Mouse (Mus musculus) kidney, postnatal 25 days (tissue): ENCODE measurements at regions not wholly inside any gene's neighbourhood (a gene's known extent, or its start where the extent isn't known, plus 50 kb on each side); places are given as distances from the start of the nearest gene placed in this dataset.

Source experiments
- DNase-seq, 2 experiments: peaks; one replicate each; pipeline ENCODE4 v3.0.0; 2021; ENCODE audit warnings: mixed read lengths in 2 of 2

- no peak for DNase-seq
Measured at GRCm38 (mm10) chr1:137852262-137852661, 323.2 kb downstream of the Ptprc start.

DNA sequence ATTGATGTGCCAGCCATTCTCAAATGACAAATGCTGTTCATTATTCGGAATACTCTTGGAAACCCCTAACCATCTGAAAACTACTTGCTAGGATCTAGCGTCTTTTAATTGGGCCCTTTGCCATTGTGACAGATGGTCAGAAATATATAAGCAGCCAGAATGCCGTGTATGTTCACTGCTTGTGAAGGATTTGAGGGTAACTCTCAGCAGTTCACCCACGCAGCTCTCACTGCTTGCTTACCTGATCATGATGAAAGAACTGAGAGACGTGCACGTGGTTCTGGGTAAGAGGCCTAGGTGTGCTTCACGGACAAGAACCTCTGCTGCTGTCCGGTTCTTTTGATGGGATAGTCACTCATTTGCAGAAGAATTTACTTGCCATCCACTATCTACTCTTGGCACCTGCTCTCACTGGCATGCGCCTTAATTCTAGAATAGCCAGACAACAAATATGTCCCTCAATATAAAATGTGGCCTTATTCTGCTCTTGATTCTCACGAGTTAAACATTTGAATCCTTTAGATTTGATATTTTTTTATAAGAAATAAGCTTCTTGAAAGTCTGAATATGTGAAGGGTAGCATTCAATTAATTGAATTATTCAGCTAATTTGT is 328.1 kb downstream of the Ptprc start:
- DNase-seq, result no peak

GRCm38 (mm10) chr1:137846857-137847256 is 328.7 kb downstream of the Ptprc start:
- DNase-seq, result no peak

GRCm38 (mm10) chr1:137840531-137840930 is 335.0 kb downstream of the Ptprc start:
- no peak for DNase-seq

- no peak for DNase-seq
Measured at GRCm38 (mm10) chr1:137839703-137840102, 335.8 kb downstream of the Ptprc start.

GRCm38 (mm10) chr1:137839263-137839662 is 336.2 kb downstream of the Ptprc start:
- no peak for DNase-seq

GRCm38 (mm10) chr1:137838357-137838756 is 337.2 kb downstream of the Ptprc start:
- DNase-seq, result no peak

GRCm38 (mm10) chr1:137833535-137833934 is 342.0 kb downstream of the Ptprc start:
- no peak for DNase-seq

GRCm38 (mm10) chr1:137831284-137831683 is 344.2 kb downstream of the Ptprc start:
- no peak for DNase-seq

DNA sequence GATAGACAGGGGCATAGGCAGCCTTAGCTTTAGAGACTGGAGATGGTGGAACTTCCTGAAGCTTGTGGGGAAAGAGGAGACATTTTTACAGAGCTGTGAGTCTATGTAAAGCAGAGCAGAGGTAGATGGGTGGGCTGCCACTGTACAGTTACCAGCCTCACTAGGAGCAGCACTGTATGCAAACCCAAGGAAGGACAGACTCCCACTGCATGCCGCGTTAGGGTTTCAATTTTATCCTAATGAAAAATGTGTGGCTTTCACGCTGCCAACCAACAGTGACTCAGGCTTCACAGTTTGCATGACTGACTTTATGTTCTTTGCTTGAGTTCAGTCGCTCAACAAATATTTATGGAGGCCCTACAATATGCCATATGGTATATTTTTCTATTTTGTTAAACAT is 348.1 kb downstream of the Ptprc start:
- DNase-seq, result no peak

DNA sequence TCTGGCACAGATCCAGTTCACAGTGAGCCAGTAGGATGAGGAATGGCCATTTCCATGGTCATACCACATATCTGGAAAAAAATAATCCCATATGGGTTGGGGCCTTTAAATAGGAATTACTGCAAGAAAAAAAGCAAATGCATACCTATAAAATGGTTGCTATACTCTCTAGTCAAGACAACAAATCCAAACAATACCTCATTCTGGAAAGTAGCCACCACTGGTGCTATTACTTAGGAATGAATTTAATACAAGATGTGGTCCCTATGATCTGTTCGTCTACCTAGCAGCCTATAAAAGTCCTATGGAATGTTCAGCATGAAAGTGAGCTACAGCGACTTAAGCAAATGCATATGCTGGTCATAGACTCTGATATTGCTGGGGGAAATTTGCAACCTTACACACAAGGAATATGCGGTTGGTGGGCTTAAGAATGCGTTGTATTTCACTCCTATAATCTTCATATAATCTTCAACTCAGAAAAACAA is 360.1 kb downstream of the Ptprc start:
- DNase-seq, result no peak

- DNase-seq, result no peak
Measured at GRCm38 (mm10) chr1:137814556-137814955, 361.0 kb downstream of the Ptprc start.

GRCm38 (mm10) chr1:137813716-137814115 is 361.8 kb downstream of the Ptprc start:
- no peak for DNase-seq

- no peak for DNase-seq
Measured at GRCm38 (mm10) chr1:137811981-137812380, 363.5 kb downstream of the Ptprc start.

DNA sequence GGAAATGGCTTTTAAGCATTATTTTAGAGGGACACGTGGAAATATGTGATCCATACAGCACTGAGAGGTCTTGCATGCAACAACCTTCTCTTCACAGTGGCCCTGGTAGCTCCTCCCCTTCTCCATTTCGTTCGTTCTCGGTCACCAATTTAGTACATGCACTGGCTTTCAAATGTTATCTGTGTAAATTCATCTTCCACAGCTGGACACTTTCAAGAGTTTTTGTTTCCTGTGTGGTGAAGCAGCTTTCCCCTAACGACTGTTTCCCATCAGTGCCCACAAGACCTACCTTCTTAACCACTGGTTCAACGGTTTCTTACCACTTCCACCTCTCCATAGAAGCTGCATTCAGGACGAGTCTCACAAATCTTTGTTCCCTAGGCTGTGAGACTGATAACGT is 368.8 kb downstream of the Ptprc start:
- DNase-seq, result no peak

GRCm38 (mm10) chr1:137806252-137806651 is 369.3 kb downstream of the Ptprc start:
- no peak for DNase-seq

GRCm38 (mm10) chr1:137802119-137802518 is 373.4 kb downstream of the Ptprc start:
- no peak for DNase-seq

DNA sequence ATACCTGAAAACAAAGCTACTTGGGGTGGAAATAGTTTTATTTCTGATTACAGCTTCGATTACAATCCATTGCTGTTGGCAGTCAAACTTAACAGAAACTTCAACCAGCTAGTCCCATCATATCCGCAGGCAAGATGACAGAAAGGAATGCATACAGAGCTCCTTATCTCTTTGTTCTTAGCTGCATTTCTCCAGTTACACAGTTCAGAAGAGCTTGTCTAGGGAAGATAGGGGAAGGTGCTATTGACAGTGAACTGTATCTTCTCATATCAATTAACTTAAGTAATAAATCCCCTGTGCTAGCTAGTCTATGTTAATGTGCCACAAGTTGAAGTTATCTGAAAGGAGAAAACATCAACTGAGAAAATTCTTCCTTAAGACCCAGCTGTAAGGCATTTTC is 374.8 kb downstream of the Ptprc start:
- DNase-seq, result no peak

DNA sequence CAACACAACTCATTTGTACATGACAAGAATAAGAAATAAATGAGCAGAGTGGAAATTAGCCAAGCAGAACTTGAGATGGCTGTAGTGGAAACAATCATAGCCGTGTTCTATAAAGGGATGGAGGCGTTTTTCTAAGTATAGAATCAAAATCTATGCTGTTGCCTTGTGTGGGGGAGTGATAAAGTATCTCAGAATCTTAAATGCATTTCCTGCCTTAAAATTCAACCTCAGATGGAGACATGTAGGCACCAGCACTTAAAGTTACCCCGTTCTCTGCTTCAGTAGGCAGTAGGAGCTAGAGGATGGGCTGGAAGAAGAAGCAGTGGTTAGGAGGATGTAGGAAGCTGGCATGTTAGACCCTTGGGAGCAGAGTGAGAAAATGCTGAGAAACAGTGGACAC is 386.7 kb downstream of the Ptprc start:
- no peak for DNase-seq

DNA sequence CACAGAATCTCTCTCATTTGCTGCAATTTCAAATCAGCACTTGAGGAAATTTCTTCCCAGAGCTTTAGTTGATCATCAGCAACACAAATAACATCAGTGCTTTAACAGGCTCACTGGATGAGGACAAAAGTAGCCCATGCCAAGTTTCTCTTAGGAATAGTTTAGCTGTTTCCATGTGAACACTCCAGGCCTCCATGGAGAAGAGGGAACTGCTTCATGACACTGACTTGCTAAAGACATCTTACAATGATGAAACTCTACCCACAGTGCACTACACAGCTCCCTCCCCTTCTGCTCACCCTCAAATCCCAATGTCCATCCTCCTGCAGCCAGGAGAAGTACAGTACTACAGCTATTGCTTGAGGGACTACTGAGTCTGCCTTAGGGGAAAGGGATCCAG is 388.9 kb downstream of the Ptprc start:
- no peak for DNase-seq

DNA sequence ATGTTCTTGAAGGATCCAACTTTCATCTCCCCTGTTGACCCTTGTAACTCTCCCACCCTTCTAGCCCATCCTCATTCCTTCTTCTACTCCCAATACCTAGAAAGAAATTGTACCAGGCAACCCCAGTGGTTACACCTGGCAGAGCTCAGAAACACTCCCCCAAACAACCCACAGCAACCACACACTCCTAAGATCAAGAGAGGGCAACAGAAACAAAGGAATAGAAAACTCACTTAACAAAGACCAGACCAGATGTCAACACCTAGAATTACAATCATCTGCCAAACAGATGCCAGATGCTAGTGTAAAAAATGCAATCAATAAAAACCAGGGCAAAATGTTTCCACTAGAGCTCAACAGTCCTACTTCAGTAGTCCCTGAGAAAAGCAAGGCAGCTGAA is 400.9 kb downstream of the Ptprc start:
- DNase-seq, result no peak

GRCm38 (mm10) chr1:137760797-137761196 is 414.7 kb downstream of the Ptprc start:
- DNase-seq, result no peak

DNA sequence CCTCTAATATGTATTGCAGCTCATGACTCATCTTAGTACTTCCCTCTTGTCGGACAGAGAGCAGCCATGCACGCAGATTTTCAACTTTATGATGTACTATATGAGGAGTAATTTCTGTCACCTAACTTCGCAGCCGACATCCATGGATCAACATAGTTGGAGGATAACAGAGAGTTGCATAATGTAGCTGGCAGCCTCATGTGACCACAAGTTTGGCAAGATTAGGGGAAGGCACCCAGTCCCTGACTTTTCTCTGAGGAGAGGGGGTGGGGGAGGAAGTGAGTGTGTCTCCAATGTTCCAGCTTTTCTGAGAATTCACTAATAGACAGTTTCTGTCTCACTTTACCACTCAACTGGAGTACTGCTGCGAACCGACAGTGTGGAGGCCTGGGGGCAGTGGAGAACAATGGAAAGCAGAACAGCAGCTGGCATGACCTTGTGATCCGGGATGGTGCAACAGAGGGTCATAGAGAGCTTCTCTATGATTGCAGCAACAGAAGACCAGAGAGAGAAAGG is 424.0 kb downstream of the Ptprc start:
- no peak for DNase-seq

- DNase-seq, result no peak
Measured at GRCm38 (mm10) chr1:137750894-137751293, 424.6 kb downstream of the Ptprc start.

DNA sequence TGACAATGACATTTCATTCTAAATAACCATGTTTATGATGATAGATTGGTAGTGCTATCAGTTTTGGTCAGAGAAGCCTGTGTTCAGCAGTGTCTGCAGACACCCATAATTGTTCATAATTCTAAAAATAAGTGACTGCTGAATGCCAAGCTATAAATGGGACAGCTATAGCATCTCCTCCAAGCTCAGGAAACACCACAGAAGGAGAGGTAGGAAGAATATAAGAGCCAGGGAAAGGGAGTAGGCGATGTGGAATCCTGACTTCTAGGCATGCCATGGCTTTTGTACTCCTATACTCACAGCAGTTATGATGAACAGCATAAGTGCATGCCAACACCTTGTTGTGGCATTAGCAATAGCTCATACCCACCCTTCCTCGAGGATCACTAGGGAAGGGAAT is 429.4 kb downstream of the Ptprc start:
- DNase-seq, result no peak
